Mouse (Mus musculus): ENCODE measurements around the gene Bcdin3d. TPM values are rescaled to one million over a fixed set of nuclear protein-coding genes. Genes with fewer than 3 reads are reported as not detected.

Bcdin3d gene
- 1 to 10 TPM; 4.5 to 6.2 (median 6.2) TPM for total RNA-seq (2022)

- DNase-seq (ENCODE audit: low spot score in 2 of 2), result peak; percentile 71 to 73
Observed at GRCm38 (mm10) chr15:99474576-99474926, at the start of gene Bcdin3d. Gene Bcdin3d (minus strand): TSS chr15:99474730.

DNA sequence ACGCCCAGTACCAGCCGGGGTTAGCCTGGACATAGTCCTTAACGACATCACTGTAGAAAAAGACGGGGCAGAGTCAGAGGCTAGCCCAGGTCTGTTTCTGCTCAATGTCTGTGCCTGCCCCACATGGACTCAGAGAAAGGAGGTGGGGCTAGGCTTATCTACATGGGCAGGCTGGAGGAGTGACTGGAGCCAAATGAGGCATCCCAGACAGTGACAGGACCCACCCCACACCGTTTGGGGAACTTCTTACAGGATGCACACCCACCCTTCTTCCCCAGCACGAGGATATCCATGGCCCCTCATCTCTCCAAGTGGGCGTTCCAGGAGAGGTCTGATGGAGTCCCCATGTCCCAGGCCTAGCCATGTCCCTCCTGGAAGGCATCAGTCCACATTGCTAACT lies 45.8 kb upstream of the Bcdin3d start:
- no peak for DNase-seq (ENCODE audit: low spot score in 2 of 2)

- no peak for DNase-seq (ENCODE audit: low spot score in 2 of 2)
Observed at GRCm38 (mm10) chr15:99519626-99520025, 45.1 kb upstream of the Bcdin3d start.

GRCm38 (mm10) chr15:99517715-99518114 lies 43.2 kb upstream of the Bcdin3d start:
- DNase-seq (ENCODE audit: low spot score in 2 of 2), result no peak

GRCm38 (mm10) chr15:99516715-99517114 lies 42.2 kb upstream of the Bcdin3d start:
- DNase-seq (ENCODE audit: low spot score in 2 of 2), result no peak

- no peak for DNase-seq (ENCODE audit: low spot score in 2 of 2)
Observed at GRCm38 (mm10) chr15:99511797-99512525, 37.4 kb upstream of the Bcdin3d start.

- no peak for DNase-seq (ENCODE audit: low spot score in 2 of 2)
Observed at GRCm38 (mm10) chr15:99510621-99511020, 36.1 kb upstream of the Bcdin3d start.

DNA sequence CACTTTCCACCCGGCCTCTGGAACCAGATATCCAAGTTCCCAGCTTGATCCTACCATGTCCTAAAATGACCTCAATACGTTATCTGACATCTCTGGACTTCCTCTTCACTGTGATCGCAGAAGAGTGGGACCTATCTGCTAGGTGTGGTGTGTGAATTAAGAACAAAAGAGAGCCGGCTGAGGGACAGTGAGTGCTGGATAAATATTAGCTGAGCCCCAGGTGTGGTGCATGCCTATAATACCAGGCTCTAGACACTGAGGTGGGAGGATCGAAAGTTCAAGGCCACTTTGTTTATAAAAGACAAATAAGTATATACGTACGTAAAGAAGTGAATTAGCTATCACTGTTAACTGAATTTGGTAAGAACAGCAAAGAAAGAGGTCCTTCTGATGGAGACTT lies 35.3 kb upstream of the Bcdin3d start:
- no peak for DNase-seq (ENCODE audit: low spot score in 2 of 2)

GRCm38 (mm10) chr15:99505324-99506095 lies 31.0 kb upstream of the Bcdin3d start:
- no peak for DNase-seq (ENCODE audit: low spot score in 2 of 2)

DNA sequence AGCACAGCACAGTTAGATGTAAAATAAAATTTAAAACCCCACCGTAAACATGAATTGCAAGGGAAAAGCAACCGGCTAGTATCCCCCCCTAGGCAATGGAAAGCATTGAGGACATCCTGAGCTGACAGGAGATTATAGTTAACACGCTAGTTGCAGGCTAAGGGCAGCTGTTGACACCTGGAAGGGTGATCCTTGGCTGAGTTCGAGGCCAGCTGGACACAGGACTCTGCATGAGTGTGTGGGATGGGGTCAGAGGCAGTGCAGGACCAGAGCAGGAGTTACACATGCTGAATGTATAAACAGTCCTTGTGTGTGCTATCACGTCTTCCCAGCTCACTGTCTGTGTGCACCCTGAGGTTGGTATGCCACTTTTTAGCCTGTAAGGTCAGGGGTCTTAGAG lies 28.7 kb upstream of the Bcdin3d start:
- DNase-seq (ENCODE audit: low spot score in 2 of 2), result no peak

DNA sequence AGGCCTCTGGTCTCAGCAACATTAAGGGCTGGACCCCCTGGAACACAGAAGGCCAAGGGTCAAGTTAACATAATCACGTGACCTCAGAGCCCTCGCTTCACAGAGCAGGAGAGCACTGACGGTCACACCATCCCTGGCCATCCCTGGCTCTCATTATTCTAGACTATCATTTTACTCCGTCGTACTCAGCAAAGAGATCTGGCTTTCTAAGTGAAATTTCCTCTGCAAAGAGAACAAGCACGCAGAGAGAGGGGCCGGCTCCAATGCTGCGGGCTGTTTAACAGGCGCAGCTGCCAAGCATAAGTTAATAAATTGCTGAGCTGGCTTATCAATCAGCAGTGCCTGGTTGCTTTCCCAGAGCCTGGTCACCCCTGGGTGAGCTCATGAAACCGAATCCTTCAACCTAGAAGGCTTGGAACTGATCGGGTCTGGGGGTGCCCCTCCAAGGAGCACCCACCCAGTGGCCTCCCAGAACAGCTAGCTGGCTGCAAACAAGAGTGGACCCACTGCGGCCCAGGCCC lies 27.8 kb upstream of the Bcdin3d start:
- DNase-seq (ENCODE audit: low spot score in 2 of 2), result no peak

DNA sequence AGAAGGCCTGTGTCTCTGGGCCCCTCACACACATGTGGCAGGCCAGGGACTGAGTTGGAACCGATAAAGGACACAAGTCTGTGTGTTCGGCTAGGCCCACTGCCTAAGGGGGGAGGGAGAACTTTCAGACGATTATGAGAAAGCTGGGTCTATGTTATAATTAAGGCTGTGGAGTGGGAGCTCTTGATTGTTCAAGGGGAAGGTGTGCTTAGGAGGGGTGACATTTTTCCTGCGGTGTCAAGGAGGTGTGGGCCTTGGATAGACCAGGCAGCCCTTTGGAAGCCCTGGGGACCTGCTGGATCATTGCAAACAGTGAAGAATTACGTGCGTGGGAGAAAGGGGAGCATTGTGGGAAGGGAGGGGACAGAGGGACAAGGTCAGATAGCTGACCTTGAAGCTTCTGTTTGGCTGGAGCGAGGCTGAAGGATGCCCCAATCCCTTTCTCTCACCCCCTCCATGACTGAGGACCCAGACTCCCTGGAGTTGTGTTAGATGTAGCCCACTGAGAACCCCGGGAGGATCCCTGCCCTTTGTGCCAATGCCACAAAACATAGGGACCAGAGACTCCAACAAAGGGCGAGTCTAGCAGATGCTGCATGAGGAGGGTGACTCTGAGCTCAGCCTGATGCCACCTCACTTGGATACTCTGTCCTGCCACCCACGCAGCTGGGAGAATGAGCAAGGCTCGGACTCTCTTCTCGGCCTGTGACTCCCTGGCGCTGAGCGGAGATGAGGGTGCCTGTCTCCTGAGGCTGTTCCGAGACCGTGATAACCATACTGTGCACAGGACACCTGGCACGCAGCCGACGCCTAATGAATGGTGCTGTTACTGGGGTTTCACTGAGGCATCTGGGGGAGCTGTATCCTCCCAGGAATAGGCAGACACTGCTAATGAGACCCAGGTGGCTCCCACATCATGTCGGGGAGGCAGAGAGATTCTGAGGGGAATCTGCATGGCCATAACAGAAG lies 27.0 kb upstream of the Bcdin3d start:
- peak in 1 of 2 experiments; percentile 78 for DNase-seq (ENCODE audit: low spot score in 2 of 2)

DNA sequence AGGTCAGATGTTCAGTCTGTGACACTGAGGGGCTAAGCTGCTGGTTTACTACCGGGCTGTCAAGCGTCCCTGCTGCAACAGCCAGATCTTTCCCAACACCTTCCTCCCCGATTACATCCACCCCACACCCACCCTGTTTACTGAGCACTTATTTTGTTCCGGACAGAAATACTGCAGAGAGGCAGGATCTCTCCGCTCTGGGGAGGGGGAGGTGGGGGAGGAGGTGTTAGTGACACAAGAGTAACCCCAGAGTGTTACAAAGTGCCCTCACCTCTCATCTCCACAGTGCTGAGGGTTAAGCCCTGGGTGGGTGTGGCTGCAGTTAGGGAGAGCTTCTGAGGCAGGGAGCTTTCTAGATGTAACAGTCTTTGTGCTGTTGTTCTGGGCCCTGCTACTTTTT lies 25.8 kb upstream of the Bcdin3d start:
- DNase-seq (ENCODE audit: low spot score in 2 of 2), result no peak

DNA sequence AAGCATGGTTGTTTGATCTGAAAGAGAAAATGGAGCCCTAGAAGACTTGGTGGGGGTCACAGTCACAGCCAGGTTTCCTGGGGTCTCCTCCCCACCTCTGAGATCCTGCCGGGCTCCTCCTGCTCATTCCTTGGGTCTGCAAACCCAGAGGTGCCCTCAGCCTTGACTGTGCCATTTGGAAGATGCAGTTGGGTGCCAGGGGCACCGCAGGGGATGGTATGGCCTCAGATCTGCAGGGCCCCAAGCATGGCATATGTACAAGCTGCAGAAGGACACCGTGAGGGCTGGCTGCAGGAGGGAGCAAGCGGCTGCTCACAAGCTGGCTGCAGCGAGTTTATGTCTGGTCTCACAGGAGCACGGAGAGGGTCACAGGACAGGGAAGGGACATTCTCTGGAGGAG lies 25.2 kb upstream of the Bcdin3d start:
- no peak for DNase-seq (ENCODE audit: low spot score in 2 of 2)

DNA sequence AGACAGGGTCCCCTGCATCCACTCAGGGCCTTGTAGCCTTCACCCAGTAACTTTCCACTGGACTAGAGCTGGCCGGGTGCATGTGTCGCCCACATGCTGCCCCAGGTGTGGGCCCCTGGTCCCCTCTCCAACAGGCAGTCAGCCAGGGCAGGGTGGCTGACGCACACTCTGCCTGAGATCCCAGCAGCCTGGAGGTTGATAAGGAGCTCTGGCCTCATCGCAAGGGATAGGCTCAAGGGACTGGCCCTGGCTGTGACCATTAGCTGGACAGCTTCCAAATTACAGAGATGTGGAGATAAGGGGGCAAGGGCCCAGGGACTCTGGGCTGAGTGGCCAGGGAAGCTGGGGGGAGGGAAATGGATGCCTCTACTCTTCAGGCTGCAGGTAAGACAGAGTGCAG lies 24.3 kb upstream of the Bcdin3d start:
- DNase-seq (ENCODE audit: low spot score in 2 of 2), result no peak

DNA sequence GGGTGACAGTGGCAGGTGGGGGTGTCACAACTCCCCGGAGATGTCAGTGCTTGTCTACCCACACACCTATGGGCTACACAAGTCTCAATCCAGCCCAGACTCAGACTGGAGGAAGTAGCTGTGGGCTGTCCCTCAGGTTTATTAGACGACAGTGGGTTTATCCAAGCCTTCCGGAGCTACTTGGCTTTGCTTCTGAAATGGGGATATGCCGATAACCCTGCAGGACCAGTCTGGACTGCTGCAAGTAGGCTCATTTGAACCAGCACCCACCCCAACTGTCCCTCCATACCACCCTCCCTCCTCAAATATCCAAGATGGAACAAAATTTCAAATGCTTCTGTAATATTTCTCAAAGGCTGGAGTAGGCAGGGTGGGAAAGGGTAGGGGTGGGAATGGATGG lies 23.8 kb upstream of the Bcdin3d start:
- no peak for DNase-seq (ENCODE audit: low spot score in 2 of 2)

GRCm38 (mm10) chr15:99497527-99498242 lies 23.2 kb upstream of the Bcdin3d start:
- peak in 1 of 2 experiments; percentile 59 for DNase-seq (ENCODE audit: low spot score in 2 of 2)

DNA sequence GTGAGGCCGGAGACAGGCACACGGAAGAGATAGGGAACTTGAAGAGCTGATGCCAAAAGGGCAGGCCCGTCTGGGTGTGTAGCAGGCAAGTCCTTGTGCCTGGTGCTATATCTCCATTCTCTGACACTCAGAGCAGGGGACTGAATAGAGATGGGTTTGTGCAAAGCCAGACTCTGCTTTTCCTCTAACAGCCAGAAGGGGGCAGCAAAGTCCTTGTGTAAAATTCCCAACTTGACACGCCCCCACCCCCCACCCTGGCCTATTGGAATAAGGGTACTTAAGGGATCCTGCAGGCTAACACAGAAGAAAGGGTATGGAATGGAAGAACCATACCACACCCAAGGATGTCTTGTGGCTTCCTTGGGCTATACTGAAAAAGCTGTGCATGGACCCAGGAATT lies 22.5 kb upstream of the Bcdin3d start:
- DNase-seq (ENCODE audit: low spot score in 2 of 2), result no peak

GRCm38 (mm10) chr15:99484745-99485144 lies 10.2 kb upstream of the Bcdin3d start:
- DNase-seq (ENCODE audit: low spot score in 2 of 2), result no peak

GRCm38 (mm10) chr15:99475814-99476213 lies 1.3 kb upstream of the Bcdin3d start:
- no peak for DNase-seq (ENCODE audit: low spot score in 2 of 2)
